Mouse (Mus musculus): Measurements from ENCODE around the gene Hook1. TPM values are rescaled to one million over a fixed set of nuclear protein-coding genes. Genes with fewer than 3 reads are reported as not detected.

The Hook1 gene
- 57.4 and 63.7 TPM in 2 replicates for polyA plus RNA-seq (2012; rRNA removed)

DNA sequence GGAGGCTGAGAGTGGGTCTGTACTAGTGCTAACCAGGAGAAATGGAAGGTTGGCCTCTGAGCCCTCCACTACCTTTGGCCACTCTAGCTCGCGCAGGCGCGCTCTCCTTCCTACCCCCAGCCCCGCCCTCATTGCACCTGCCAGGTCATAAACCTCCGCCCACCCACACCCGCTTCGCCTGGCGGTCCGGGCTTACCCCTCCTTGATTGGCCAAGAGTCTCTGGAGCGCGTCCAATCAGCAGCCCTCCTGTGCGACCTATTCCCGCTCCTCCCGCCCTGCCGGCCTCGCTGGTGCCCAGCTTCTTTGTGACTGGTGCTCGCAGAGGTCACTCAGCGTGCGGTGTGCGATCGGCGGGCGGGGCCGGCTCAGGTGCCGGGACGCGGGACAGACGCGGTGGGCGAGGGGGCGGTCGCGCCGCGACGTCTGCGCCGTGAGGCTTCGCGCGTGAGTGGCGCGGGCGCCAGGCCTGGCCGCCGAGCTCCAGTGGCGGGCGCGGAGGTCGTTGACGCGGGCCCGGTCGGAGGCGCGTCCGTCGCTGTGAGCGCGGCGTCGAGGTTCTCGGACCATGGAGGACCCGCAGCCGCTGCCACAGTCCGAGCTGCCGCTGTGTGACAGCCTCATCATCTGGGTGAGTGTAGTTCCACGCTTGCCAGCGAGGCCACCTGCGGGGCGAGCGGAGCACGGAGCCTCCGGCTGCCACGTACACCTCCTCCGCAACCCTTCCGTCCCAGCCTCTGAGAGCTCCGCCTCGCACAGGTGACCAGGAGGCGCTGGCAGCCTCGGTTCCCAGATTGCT, at the start of gene Hook1:
TSS of gene Hook1 (plus strand) at position 313 of the 797 bp plus-strand sequence.

Other genes starting within 250 kb of the Hook1 start
- gene Cyp2j13, start 110.3 kb downstream of the Hook1 start, polyA plus RNA-seq (2012; rRNA removed), result 0.02 TPM in 1 of 2 replicates, not detected in the other
- gene Cyp2j12, start 173.9 kb downstream of the Hook1 start, polyA plus RNA-seq (2012; rRNA removed), result not detected in 2 replicates

Measured in central nervous system, embryonic 14 days (tissue).